Mouse (Mus musculus): ENCODE results near the gene Ddrgk1. TPM values are rescaled to one million over a fixed set of nuclear protein-coding genes. Genes with fewer than 3 reads are reported as not detected.
A peak's percentile ranks its signal among the peaks of the same experiment; 100 is the strongest.
"Not testable (repeated sequence)": the region's sequence is repeated elsewhere in the genome, so short reads cannot be mapped to it uniquely, and the experiment has no call there.

The Ddrgk1 gene
- polyA plus RNA-seq, 1 experiment from 2014 or later = 49.8 TPM

DNA sequence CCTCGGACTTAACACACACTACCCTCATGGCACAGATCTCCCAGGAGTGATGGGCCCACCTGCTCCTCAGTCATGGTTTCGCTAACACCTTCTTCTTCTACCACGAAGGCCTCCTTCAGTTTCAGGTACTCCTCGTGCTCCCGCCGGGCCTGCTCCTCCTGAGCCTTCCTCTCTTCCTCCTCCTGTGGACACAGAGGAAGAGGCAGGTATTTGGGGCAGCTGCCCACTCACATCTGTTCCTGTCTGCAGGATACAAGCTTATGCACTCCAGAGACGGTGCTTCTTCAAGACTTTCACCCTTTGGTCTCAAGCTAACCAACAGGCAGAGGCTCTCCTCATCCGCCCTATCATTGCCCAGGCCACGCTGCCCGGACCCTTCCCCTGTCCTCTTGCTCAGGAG is 5.9 kb downstream of the Ddrgk1 start:
- Histone ChIP-seq H3K36me3 (ENCODE audit: control insufficient read depth, insufficient read depth, low read length) (peaks cover 84% of the 10 kb centered on the region), H3K4me2 (ENCODE audit: low read length) (no peak overlapping the region), H3K27me3 (replicated peaks; ENCODE audit: control insufficient read depth, insufficient read depth, low read length) (no peaks in the 10 kb centered on the region), H3K9ac (ENCODE audit: low read length) (no peak overlapping the region), H3K9me3 (replicated peaks; ENCODE audit: control insufficient read depth, low read length) (no peaks in the 10 kb centered on the region), H3K4me1 (ENCODE audit: control insufficient read depth, insufficient read depth, low read length) (peaks cover 9% of the 10 kb centered on the region), H3K27ac (ENCODE audit: low read depth, low read length) (no peak overlapping the region), H3K4me3 (ENCODE audit: low read depth, low read length) (no peak overlapping the region)
- ATAC-seq (no peak), DNase-seq (ENCODE audit: low spot score) (no peak)
- 97% methylated on average over 10 of the region's 10 CpGs for WGBS

DNA sequence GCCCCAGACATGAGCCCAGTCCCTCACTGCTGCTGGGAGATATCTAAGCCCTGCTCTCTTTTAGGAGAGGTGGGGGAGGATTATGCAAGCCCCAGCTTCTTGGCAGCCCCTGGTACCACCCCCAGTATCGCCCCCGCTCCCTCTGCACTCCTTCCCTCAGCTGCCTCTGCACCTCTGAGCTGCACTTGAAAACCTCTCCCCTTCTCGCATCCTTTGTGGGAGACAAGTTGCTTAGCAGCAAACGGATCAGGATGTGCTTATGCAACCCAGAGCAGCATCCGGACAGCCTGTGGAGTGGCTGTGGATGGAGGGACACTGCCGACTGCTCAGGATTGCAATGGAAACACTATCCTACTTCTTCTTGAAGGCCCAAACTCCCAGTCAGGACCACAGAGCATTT is 6.9 kb downstream of the Ddrgk1 start:
- H3K4me3 ChIP-seq (ENCODE audit: low read depth, low read length) = no peak overlapping the region
- WGBS = 88% methylated on average over 6 of the region's 6 CpGs
- peaks cover 89% of the 10 kb centered on the region for H3K36me3 ChIP-seq (ENCODE audit: control insufficient read depth, insufficient read depth, low read length)
- DNase-seq (ENCODE audit: low spot score) = no peak
- no peaks in the 10 kb centered on the region for H3K9me3 ChIP-seq (replicated peaks; ENCODE audit: control insufficient read depth, low read length)
- H3K27ac ChIP-seq (ENCODE audit: low read depth, low read length) = no peak overlapping the region
- ATAC-seq = no peak
- no peaks in the 10 kb centered on the region for H3K27me3 ChIP-seq (replicated peaks; ENCODE audit: control insufficient read depth, insufficient read depth, low read length)
- no peaks in the 10 kb centered on the region; the same call in 1 of the 2 replicates for H3K4me1 ChIP-seq (ENCODE audit: control insufficient read depth, insufficient read depth, low read length)
- H3K9ac ChIP-seq (ENCODE audit: low read length) = no peak overlapping the region
- no peak overlapping the region for H3K4me2 ChIP-seq (ENCODE audit: low read length)

GRCm38 (mm10) chr2:130656536-130656935 is 7.9 kb downstream of the Ddrgk1 start:
- Histone ChIP-seq H3K27me3 (replicated peaks; ENCODE audit: control insufficient read depth, insufficient read depth, low read length) (no peaks in the 10 kb centered on the region), H3K27ac (ENCODE audit: low read depth, low read length) (no peak overlapping the region), H3K9ac (ENCODE audit: low read length) (no peak overlapping the region), H3K36me3 (ENCODE audit: control insufficient read depth, insufficient read depth, low read length) (peaks cover 86% of the 10 kb centered on the region), H3K4me3 (ENCODE audit: low read depth, low read length) (no peak overlapping the region), H3K4me1 (ENCODE audit: control insufficient read depth, insufficient read depth, low read length) (no peaks in the 10 kb centered on the region), H3K4me2 (ENCODE audit: low read length) (no peak overlapping the region), H3K9me3 (replicated peaks; ENCODE audit: control insufficient read depth, low read length) (no peaks in the 10 kb centered on the region)
- WGBS = 96% methylated on average over 9 of the region's 9 CpGs
- ATAC-seq (no peak), DNase-seq (ENCODE audit: low spot score) (no peak)

DNA sequence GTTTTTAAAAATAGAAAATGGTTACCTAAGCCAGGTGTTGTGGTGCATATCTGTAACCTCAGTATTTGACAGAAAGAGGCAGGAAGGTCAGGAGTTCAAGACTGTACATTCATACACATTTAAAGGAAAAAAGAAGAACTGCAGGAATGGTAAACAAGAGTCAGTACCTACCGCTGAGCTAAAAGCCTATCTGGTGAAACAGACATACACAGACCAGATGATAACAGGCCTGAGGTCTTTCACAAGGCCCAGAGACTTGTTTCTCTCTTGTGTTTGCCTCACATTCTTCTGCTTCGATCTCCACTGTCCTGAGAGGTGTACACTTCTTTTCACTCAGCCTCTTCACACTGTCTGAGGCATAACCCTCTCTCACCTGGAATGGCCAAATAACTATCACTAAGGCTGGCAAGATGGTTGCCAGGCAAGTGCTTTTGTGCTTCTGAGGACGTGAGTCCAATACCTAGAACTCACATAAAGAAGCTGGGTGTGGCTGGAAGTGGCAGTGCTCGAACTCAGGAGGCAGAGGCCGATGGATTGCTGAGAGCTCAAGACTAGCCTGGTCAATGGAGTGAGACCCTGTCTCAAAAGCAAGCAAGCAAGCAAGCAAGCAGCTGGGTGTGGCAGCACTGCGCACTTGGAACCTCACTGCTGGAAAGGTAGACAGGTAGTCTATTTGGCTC is 8.7 kb downstream of the Ddrgk1 start:
- no peak overlapping the region for H3K9ac ChIP-seq (ENCODE audit: low read length)
- no peak overlapping the region for H3K4me2 ChIP-seq (ENCODE audit: low read length)
- no peaks in the 10 kb centered on the region for H3K9me3 ChIP-seq (replicated peaks; ENCODE audit: control insufficient read depth, low read length)
- ATAC-seq (no peak), DNase-seq (ENCODE audit: low spot score) (no peak)
- H3K27ac ChIP-seq (ENCODE audit: low read depth, low read length) = no peak overlapping the region
- no peak overlapping the region for H3K4me3 ChIP-seq (ENCODE audit: low read depth, low read length)
- no peaks in the 10 kb centered on the region for H3K4me1 ChIP-seq (ENCODE audit: control insufficient read depth, insufficient read depth, low read length)
- H3K36me3 ChIP-seq (ENCODE audit: control insufficient read depth, insufficient read depth, low read length) = peaks cover 80% of the 10 kb centered on the region
- WGBS = 92% methylated on average over 6 of the region's 6 CpGs
- no peaks in the 10 kb centered on the region for H3K27me3 ChIP-seq (replicated peaks; ENCODE audit: control insufficient read depth, insufficient read depth, low read length)

- H3K4me1 ChIP-seq (ENCODE audit: control insufficient read depth, insufficient read depth, low read length) = no peaks in the 10 kb centered on the region
- no peak overlapping the region for H3K9ac ChIP-seq (ENCODE audit: low read length)
- ATAC-seq (no peak), DNase-seq (ENCODE audit: low spot score) (no peak)
- H3K27me3 ChIP-seq (replicated peaks; ENCODE audit: control insufficient read depth, insufficient read depth, low read length) = no peaks in the 10 kb centered on the region
- no peaks in the 10 kb centered on the region for H3K9me3 ChIP-seq (replicated peaks; ENCODE audit: control insufficient read depth, low read length)
- H3K36me3 ChIP-seq (ENCODE audit: control insufficient read depth, insufficient read depth, low read length) = peaks cover 66% of the 10 kb centered on the region
- no peak overlapping the region for H3K27ac ChIP-seq (ENCODE audit: low read depth, low read length)
- no peak overlapping the region for H3K4me3 ChIP-seq (ENCODE audit: low read depth, low read length)
- no peak overlapping the region for H3K4me2 ChIP-seq (ENCODE audit: low read length)
- 75% methylated on average over 1 of the region's 1 CpGs for WGBS
Observed at GRCm38 (mm10) chr2:130653760-130654159, 10.7 kb downstream of the Ddrgk1 start.

DNA sequence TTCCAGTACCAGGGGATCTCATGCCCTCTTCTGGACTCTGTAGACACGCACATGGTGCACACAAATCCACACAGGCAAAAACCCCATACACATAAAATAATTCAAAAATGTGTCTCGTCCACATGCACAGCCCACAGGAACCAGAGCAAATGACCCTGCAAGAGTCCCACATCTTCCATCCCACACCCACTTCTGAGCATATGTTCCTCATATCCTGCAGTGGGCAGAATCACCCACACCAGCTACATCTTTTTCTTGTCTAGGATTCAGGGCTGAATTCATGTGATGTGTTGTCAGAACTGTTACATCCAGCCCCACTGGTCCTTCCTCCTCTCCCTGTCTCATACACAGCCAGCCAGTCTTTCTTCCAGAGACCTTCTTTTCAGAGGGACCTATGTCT is 11.2 kb downstream of the Ddrgk1 start:
- Histone ChIP-seq H3K9me3 (replicated peaks; ENCODE audit: control insufficient read depth, low read length) (no peaks in the 10 kb centered on the region), H3K27me3 (replicated peaks; ENCODE audit: control insufficient read depth, insufficient read depth, low read length) (no peaks in the 10 kb centered on the region), H3K27ac (ENCODE audit: low read depth, low read length) (no peak overlapping the region), H3K9ac (ENCODE audit: low read length) (no peak overlapping the region), H3K4me1 (ENCODE audit: control insufficient read depth, insufficient read depth, low read length) (no peaks in the 10 kb centered on the region), H3K4me2 (ENCODE audit: low read length) (no peak overlapping the region), H3K36me3 (ENCODE audit: control insufficient read depth, insufficient read depth, low read length) (peaks cover 61% of the 10 kb centered on the region), H3K4me3 (ENCODE audit: low read depth, low read length) (no peak overlapping the region)
- DNase-seq (ENCODE audit: low spot score) (no peak), ATAC-seq (no peak)
- 90% methylated on average over 2 of the region's 2 CpGs for WGBS

DNA sequence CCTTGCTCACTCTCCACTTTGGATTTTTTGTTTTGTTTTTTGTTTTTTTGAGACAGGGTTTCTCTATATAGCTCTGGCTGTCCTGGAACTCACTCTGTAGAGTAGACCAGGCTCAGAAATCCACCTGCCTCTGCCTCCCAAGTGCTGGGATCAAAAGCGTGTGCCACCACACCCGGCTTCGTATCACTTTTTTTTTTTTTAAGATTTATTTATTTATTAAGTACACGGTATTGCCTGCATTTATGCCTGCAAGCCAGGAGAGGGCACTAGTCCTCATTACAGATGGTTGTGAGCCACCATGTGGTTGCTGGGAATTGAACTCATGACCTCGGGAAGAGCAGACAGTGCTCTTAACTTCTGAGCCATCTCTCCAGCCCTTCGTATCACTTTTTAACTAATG is 15.4 kb downstream of the Ddrgk1 start:
- ATAC-seq; H3K27me3 ChIP-seq (replicated peaks; ENCODE audit: control insufficient read depth, insufficient read depth, low read length); DNase-seq (ENCODE audit: low spot score); H3K27ac ChIP-seq (ENCODE audit: low read depth, low read length); H3K4me2 ChIP-seq (ENCODE audit: low read length); H3K9ac ChIP-seq (ENCODE audit: low read length); H3K4me3 ChIP-seq (ENCODE audit: low read depth, low read length); H3K9me3 ChIP-seq (replicated peaks; ENCODE audit: control insufficient read depth, low read length); H3K4me1 ChIP-seq (ENCODE audit: control insufficient read depth, insufficient read depth, low read length): not testable (repeated sequence)
- peaks cover 19% of the 10 kb centered on the region for H3K36me3 ChIP-seq (ENCODE audit: control insufficient read depth, insufficient read depth, low read length)
- WGBS = 85% methylated on average over 6 of the region's 6 CpGs

DNA sequence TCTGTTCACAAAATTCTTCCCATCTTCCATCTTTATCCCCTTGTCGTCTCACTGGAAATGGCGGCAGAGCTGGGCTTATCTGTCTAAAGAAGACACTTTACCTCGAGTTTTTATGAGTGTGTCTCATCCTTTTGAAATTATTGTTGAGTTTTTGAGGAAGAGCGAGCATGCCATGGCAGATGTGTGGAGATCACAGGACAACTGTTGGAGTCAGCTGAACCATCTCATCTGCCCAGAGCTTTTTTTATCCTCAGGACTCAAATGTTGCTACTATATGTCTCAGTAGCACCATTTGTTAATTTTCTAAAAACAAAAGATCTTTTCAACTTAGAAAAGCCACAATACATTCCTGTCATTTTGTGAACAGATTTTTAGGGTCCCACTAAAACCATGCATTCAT is 19.3 kb downstream of the Ddrgk1 start:
- Histone ChIP-seq H3K27ac (ENCODE audit: low read depth, low read length) (no peak overlapping the region), H3K4me2 (ENCODE audit: low read length) (no peak overlapping the region), H3K36me3 (ENCODE audit: control insufficient read depth, insufficient read depth, low read length) (no peaks in the 10 kb centered on the region; the same call in 1 of the 2 replicates), H3K4me3 (ENCODE audit: low read depth, low read length) (no peak overlapping the region), H3K4me1 (ENCODE audit: control insufficient read depth, insufficient read depth, low read length) (peaks cover 10% of the 10 kb centered on the region), H3K9me3 (replicated peaks; ENCODE audit: control insufficient read depth, low read length) (no peaks in the 10 kb centered on the region), H3K27me3 (replicated peaks; ENCODE audit: control insufficient read depth, insufficient read depth, low read length) (no peaks in the 10 kb centered on the region), H3K9ac (ENCODE audit: low read length) (no peak overlapping the region)
- WGBS = 84% methylated on average over 4 of the region's 4 CpGs
- DNase-seq (ENCODE audit: low spot score) (no peak), ATAC-seq (no peak)

- ATAC-seq (peak; percentile 95), DNase-seq (ENCODE audit: low spot score) (peak; percentile 93)
- Histone ChIP-seq H3K9me3 (replicated peaks; ENCODE audit: control insufficient read depth, low read length) (no peaks in the 10 kb centered on the region), H3K4me1 (ENCODE audit: control insufficient read depth, insufficient read depth, low read length) (peaks cover 10% of the 10 kb centered on the region), H3K27ac (ENCODE audit: low read depth, low read length) (peak within 1 kb of the TSS; percentile 44; the same call in 1 of the 2 replicates), H3K4me3 (ENCODE audit: low read depth, low read length) (peak within 1 kb of the TSS; percentile 71), H3K27me3 (replicated peaks; ENCODE audit: control insufficient read depth, insufficient read depth, low read length) (0 out of 2 replicates have a peak, but pooled peaks cover 4% of the 10 kb centered on the region), H3K36me3 (ENCODE audit: control insufficient read depth, insufficient read depth, low read length) (no peaks in the 10 kb centered on the region), H3K4me2 (ENCODE audit: low read length) (peak within 1 kb of the TSS; percentile 86), H3K9ac (ENCODE audit: low read length) (peak within 1 kb of the TSS; percentile 77)
- WGBS = 3% methylated on average over 37 of the region's 40 CpGs
Observed at GRCm38 (mm10) chr2:130642684-130643369, 21.6 kb downstream of the Ddrgk1 start, which contains the start of gene Lzts3. Gene Lzts3, minus strand, starts transcription at chr2:130642803.

All from forebrain, embryonic 14.5 days (tissue).